Mouse (Mus musculus): ENCODE results near the gene Fars2.

- no peak for TF ChIP-seq CTCF (IDR thresholded peaks at IDR 0.05; ENCODE audit: control insufficient read depth, insufficient read depth, insufficient replicate concordance, low read depth, low read length)
- no peak for TF ChIP-seq POLR2A (IDR thresholded peaks at IDR 0.05; ENCODE audit: control insufficient read depth, low read depth, low read length)
Measured at GRCm38 (mm10) chr13:36680690-36681355, 563.6 kb downstream of the Fars2 start.

Data from testis, adult 2 months (tissue).